Mouse (Mus musculus): ENCODE data around the gene Kif3c. TPM values are rescaled to one million over a fixed set of nuclear protein-coding genes. Genes with fewer than 3 reads are reported as not detected.

The Kif3c gene
- polyA plus RNA-seq, 1 experiment from 2014 or later = 18.4 TPM

DNA sequence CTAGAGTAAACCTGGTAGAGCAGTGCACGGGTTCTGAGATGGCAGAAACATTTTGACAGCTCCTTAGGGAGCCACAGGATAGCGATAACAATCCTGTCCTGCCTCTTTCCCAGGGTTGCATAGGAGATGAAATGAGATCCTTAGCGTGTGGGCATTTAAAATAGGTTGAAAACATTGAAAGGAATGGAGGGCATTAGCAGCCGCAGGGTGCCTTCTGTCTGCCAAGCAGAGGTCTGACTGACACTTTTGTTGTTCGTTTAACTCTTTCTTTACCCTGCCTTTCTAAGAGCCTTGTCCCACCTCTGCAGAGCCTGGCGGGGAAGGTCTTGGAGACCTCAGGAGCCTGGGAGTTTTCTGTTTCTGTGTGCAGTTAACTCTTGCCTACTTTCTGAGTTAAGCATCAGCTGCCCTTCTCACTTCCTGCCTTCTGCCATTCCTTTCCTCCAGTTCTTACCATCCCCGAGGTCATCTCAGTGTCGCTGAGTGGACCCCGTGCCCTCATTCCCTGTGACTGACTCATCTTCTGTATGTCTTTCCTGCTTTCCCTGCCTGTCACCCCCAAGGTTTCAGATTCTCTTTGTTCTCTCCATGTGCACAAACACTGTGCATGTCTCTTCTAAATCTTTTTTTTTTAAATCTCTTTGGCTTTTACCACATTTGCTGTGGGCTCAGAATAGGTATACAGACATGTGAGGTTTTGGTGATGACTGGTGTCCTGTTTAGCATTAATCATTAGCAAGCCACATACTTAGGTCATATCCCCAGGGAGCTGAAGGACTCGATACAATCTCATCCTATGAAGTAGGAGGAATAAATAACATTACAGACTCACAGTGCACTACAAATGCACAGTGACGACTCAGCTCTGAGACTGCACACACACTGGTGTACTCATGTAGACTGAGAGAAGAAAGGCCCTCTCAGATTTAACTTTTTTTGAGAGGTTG, 6.3 kb downstream of the Kif3c start:
- H3K9ac ChIP-seq = peak overlapping the region; percentile 51
- no peaks in the 10 kb centered on the region for H3K27me3 ChIP-seq
- H3K9me3 ChIP-seq = peaks cover 14% of the 10 kb centered on the region; the same call in 1 of the 2 replicates
- H3K4me3 ChIP-seq = peak overlapping the region; percentile 20
- no peak for ATAC-seq (ENCODE audit: insufficient number of reproducible peaks, insufficient read depth, low FRiP score, low TSS enrichment, low read depth)
- H3K4me1 ChIP-seq = peaks cover 54% of the 10 kb centered on the region
- 10% methylated on average over 11 of the region's 11 CpGs for WGBS
- peaks cover 40% of the 10 kb centered on the region for H3K36me3 ChIP-seq
- H3K4me2 ChIP-seq = peak overlapping the region; percentile 49
- H3K27ac ChIP-seq = peak overlapping the region; percentile 44; the same call in 1 of the 2 replicates

GRCm38 (mm10) chr12:3371991-3372390, 7.1 kb downstream of the Kif3c start:
- no peak overlapping the region for H3K9ac ChIP-seq
- H3K4me2 ChIP-seq = peak overlapping the region; percentile 49; the same call in 1 of the 2 replicates
- H3K4me1 ChIP-seq = peaks cover 47% of the 10 kb centered on the region
- WGBS = 63% methylated on average over 3 of the region's 3 CpGs
- H3K9me3 ChIP-seq = peaks cover 8% of the 10 kb centered on the region
- ATAC-seq (ENCODE audit: insufficient number of reproducible peaks, insufficient read depth, low FRiP score, low TSS enrichment, low read depth) = no peak
- H3K4me3 ChIP-seq = no peak overlapping the region
- H3K27ac ChIP-seq = no peak overlapping the region
- no peaks in the 10 kb centered on the region for H3K27me3 ChIP-seq
- H3K36me3 ChIP-seq = peaks cover 39% of the 10 kb centered on the region

GRCm38 (mm10) chr12:3373566-3373965, 8.6 kb downstream of the Kif3c start:
- WGBS = 91% methylated on average over 6 of the region's 6 CpGs
- Histone ChIP-seq H3K4me3 (no peak overlapping the region), H3K9me3 (no peaks in the 10 kb centered on the region; the same call in 1 of the 2 replicates), H3K4me2 (no peak overlapping the region), H3K36me3 (peaks cover 39% of the 10 kb centered on the region), H3K27ac (no peak overlapping the region), H3K27me3 (no peaks in the 10 kb centered on the region), H3K4me1 (peaks cover 33% of the 10 kb centered on the region), H3K9ac (no peak overlapping the region)
- no peak for ATAC-seq (ENCODE audit: insufficient number of reproducible peaks, insufficient read depth, low FRiP score, low TSS enrichment, low read depth)

DNA sequence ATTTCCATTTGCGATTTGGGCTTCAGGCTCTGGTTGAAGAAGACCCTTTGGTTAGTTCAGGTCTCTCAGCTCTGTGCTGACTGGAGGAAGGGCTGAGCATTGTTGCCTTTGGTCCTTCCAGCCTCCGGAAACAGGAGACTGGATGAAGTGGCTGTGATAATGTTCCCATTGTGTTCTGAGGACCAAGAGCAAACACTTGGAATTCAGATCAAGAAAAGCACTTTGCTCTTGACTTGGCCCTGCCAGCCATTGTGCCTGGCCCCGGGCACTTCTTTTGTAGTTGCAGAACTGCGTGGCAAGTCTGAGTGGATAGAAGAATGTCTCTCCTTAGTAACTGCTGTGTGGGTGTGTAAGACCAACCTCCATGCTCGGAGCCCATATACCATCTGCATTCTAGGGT, 9.6 kb downstream of the Kif3c start:
- Histone ChIP-seq H3K27me3 (no peaks in the 10 kb centered on the region), H3K9me3 (no peaks in the 10 kb centered on the region; the same call in 1 of the 2 replicates), H3K9ac (no peak overlapping the region), H3K4me3 (no peak overlapping the region), H3K4me2 (no peak overlapping the region), H3K4me1 (peaks cover 24% of the 10 kb centered on the region), H3K36me3 (peaks cover 46% of the 10 kb centered on the region), H3K27ac (no peak overlapping the region)
- WGBS = 78% methylated on average over 5 of the region's 5 CpGs
- no peak for ATAC-seq (ENCODE audit: insufficient number of reproducible peaks, insufficient read depth, low FRiP score, low TSS enrichment, low read depth)

- Histone ChIP-seq H3K36me3 (peaks cover 65% of the 10 kb centered on the region), H3K27ac (no peak overlapping the region)
- WGBS = 23% methylated on average over 3 of the region's 3 CpGs
These were observed 12.3 kb downstream of the Kif3c start for GRCm38 (mm10) chr12:3377190-3377589.

GRCm38 (mm10) chr12:3377755-3378154, 12.8 kb downstream of the Kif3c start:
- H3K27me3 ChIP-seq = no peaks in the 10 kb centered on the region
- no peaks in the 10 kb centered on the region for H3K4me1 ChIP-seq
- H3K9me3 ChIP-seq = no peaks in the 10 kb centered on the region; the same call in 1 of the 2 replicates
- WGBS = 83% methylated on average over 5 of the region's 5 CpGs
- H3K27ac ChIP-seq = no peak overlapping the region
- peaks cover 70% of the 10 kb centered on the region for H3K36me3 ChIP-seq
- no peak overlapping the region for H3K4me2 ChIP-seq
- ATAC-seq (ENCODE audit: insufficient number of reproducible peaks, insufficient read depth, low FRiP score, low TSS enrichment, low read depth) = no peak
- H3K9ac ChIP-seq = no peak overlapping the region
- no peak overlapping the region for H3K4me3 ChIP-seq

More at GRCm38 (mm10) chr12:3377190-3377589, 12.3 kb downstream of the Kif3c start:
- no peaks in the 10 kb centered on the region for H3K27me3 ChIP-seq
- no peak overlapping the region for H3K4me3 ChIP-seq
- no peak overlapping the region for H3K9ac ChIP-seq
- ATAC-seq (ENCODE audit: insufficient number of reproducible peaks, insufficient read depth, low FRiP score, low TSS enrichment, low read depth) = no peak
- no peak overlapping the region for H3K4me2 ChIP-seq
- H3K4me1 ChIP-seq = no peaks in the 10 kb centered on the region
- H3K9me3 ChIP-seq = no peaks in the 10 kb centered on the region; the same call in 1 of the 2 replicates

DNA sequence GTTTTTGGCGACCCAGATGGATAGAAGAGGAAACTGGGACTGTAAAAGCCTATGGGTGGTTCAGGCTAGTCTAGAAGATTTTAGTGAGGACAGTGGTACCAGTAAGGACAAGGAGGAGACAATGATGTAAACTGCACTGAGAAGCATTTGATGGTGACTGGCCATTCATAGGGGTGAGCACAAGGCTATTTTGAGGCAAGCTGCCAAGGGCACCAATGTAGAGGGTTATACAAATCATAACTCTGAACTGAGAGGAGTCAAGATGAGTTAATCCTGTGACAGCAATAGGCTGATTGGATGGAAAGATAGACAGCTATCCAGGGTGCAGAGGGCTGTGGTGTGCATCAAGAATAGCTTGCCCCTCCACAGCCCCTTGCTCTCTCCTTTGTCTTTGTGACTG, 19.9 kb downstream of the Kif3c start:
- peaks cover 77% of the 10 kb centered on the region for H3K36me3 ChIP-seq
- no peak overlapping the region for H3K4me2 ChIP-seq
- no peaks in the 10 kb centered on the region for H3K27me3 ChIP-seq
- no peak overlapping the region for H3K27ac ChIP-seq
- 0 out of 2 replicates have a peak, but pooled peaks cover 4% of the 10 kb centered on the region for H3K4me1 ChIP-seq
- no peaks in the 10 kb centered on the region for H3K9me3 ChIP-seq
- H3K4me3 ChIP-seq = no peak overlapping the region
- no peak overlapping the region for H3K9ac ChIP-seq
- WGBS = 65% methylated on average over 1 of the region's 1 CpGs
- no peak for ATAC-seq (ENCODE audit: insufficient number of reproducible peaks, insufficient read depth, low FRiP score, low TSS enrichment, low read depth)

- Histone ChIP-seq H3K27ac (no peak overlapping the region), H3K27me3 (no peaks in the 10 kb centered on the region), H3K4me1 (0 out of 2 replicates have a peak, but pooled peaks cover 4% of the 10 kb centered on the region), H3K36me3 (peaks cover 77% of the 10 kb centered on the region), H3K4me2 (no peak overlapping the region), H3K4me3 (no peak overlapping the region), H3K9me3 (no peaks in the 10 kb centered on the region), H3K9ac (no peak overlapping the region)
- whole genome bisulfite sequencing = 86% methylated on average over 6 of the region's 6 CpGs
- no peak for ATAC-seq (ENCODE audit: insufficient number of reproducible peaks, insufficient read depth, low FRiP score, low TSS enrichment, low read depth)
These were observed 20.3 kb downstream of the Kif3c start for GRCm38 (mm10) chr12:3385271-3385670.

DNA sequence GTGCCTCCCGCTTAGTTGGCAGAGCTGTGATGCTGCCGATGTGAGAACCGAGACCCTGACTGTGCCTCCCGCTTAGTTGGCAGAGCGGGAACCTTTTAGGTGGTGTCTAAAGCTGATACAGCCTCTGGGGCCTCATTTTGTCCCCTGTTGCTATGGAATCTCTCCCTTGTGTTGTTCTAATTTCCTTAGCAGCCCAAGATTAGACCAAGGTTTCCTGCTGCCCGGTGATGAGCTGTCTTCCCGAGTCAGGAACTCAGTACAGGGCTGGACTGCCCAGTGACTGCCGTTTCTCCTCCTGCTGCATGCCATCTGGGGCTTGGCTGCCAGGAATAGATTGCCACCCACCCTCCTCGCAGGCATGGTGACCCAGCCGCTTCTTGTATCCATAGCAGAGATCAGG, 21.0 kb downstream of the Kif3c start:
- H3K27me3 ChIP-seq = no peaks in the 10 kb centered on the region
- peaks cover 74% of the 10 kb centered on the region for H3K36me3 ChIP-seq
- no peak overlapping the region for H3K9ac ChIP-seq
- H3K4me3 ChIP-seq = no peak overlapping the region
- H3K4me2 ChIP-seq = no peak overlapping the region
- 66% methylated on average over 10 of the region's 10 CpGs for WGBS
- 0 out of 2 replicates have a peak, but pooled peaks cover 7% of the 10 kb centered on the region for H3K4me1 ChIP-seq
- H3K9me3 ChIP-seq = no peaks in the 10 kb centered on the region
- no peak overlapping the region for H3K27ac ChIP-seq
- ATAC-seq (ENCODE audit: insufficient number of reproducible peaks, insufficient read depth, low FRiP score, low TSS enrichment, low read depth) = no peak

- H3K27ac ChIP-seq = no peak overlapping the region
- no peak overlapping the region for H3K4me3 ChIP-seq
- H3K4me1 ChIP-seq = 0 out of 2 replicates have a peak, but pooled peaks cover 8% of the 10 kb centered on the region
- ATAC-seq (ENCODE audit: insufficient number of reproducible peaks, insufficient read depth, low FRiP score, low TSS enrichment, low read depth) = no peak
- no peaks in the 10 kb centered on the region for H3K27me3 ChIP-seq
- no peak overlapping the region for H3K4me2 ChIP-seq
- WGBS = 92% methylated on average over 16 of the region's 16 CpGs
- no peaks in the 10 kb centered on the region for H3K9me3 ChIP-seq
- H3K9ac ChIP-seq = no peak overlapping the region
- peaks cover 57% of the 10 kb centered on the region for H3K36me3 ChIP-seq
These were observed 23.0 kb downstream of the Kif3c start for GRCm38 (mm10) chr12:3387891-3388290.

DNA sequence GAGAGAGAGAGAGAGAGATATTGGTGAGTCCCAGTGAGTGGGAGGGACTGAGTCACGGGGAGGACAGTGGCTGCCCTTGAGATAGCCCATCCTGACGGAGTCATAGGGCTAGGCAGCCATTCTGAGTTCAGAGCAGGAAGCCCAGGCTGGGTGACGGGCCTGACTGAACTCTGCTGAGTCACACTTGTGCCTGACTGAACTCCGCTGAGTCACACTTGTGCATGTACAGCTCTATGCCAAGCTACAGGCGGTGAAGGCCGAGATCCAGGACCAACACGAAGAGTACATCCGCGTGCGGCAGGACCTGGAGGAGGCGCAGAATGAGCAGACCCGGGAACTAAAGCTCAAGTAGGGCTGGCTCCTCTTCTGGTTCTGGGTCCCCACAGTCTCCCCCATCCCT, 24.5 kb downstream of the Kif3c start:
- H3K27ac ChIP-seq = no peak overlapping the region
- H3K9ac ChIP-seq = no peak overlapping the region
- no peak overlapping the region for H3K4me3 ChIP-seq
- 91% methylated on average over 12 of the region's 12 CpGs for WGBS
- no peak for ATAC-seq (ENCODE audit: insufficient number of reproducible peaks, insufficient read depth, low FRiP score, low TSS enrichment, low read depth)
- no peaks in the 10 kb centered on the region for H3K27me3 ChIP-seq
- H3K36me3 ChIP-seq = peaks cover 67% of the 10 kb centered on the region
- H3K4me1 ChIP-seq = 0 out of 2 replicates have a peak, but pooled peaks cover 8% of the 10 kb centered on the region
- no peak overlapping the region for H3K4me2 ChIP-seq
- no peaks in the 10 kb centered on the region for H3K9me3 ChIP-seq

DNA sequence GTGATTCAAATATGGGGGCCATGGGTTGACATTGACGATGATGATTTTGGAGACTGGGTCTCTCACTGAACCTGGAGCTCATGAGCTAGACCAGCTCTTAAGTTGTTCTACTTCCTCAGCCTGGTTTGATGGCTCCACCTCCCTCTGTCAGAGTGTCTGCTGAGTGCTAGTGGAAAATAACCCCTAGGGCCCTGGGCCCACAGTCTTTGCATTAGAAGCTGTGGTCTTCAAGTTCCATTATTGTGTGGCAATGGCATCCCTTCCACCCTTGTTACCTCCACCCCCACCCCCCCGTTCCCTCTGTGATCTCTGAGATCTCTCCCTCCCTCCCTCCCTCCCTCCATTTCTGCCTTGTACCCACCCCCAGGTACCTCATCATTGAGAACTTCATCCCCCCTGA, 25.1 kb downstream of the Kif3c start:
- no peak overlapping the region for H3K4me3 ChIP-seq
- 0 out of 2 replicates have a peak, but pooled peaks cover 8% of the 10 kb centered on the region for H3K4me1 ChIP-seq
- H3K27ac ChIP-seq = no peak overlapping the region
- H3K4me2 ChIP-seq = no peak overlapping the region
- no peaks in the 10 kb centered on the region for H3K9me3 ChIP-seq
- no peaks in the 10 kb centered on the region for H3K27me3 ChIP-seq
- 92% methylated on average over 2 of the region's 2 CpGs for WGBS
- peaks cover 70% of the 10 kb centered on the region for H3K36me3 ChIP-seq
- H3K9ac ChIP-seq = no peak overlapping the region
- ATAC-seq (ENCODE audit: insufficient number of reproducible peaks, insufficient read depth, low FRiP score, low TSS enrichment, low read depth) = no peak

All from embryonic facial prominence, embryonic 13.5 days (tissue).